Mouse (Mus musculus): Measurements from ENCODE around the gene Akt1s1. TPM values are rescaled to one million over a fixed set of nuclear protein-coding genes. Genes with fewer than 3 reads are reported as not detected.

Gene Akt1s1
- 25.8 and 36.4 TPM in 2 replicates for polyA plus RNA-seq (2012; rRNA removed)
- polyA plus RNA-seq (2014; fragmentation: Nextera tagmentation; extraction: Ambion mirVana): 10.0 and 10.6 TPM in 2 replicates

DNA sequence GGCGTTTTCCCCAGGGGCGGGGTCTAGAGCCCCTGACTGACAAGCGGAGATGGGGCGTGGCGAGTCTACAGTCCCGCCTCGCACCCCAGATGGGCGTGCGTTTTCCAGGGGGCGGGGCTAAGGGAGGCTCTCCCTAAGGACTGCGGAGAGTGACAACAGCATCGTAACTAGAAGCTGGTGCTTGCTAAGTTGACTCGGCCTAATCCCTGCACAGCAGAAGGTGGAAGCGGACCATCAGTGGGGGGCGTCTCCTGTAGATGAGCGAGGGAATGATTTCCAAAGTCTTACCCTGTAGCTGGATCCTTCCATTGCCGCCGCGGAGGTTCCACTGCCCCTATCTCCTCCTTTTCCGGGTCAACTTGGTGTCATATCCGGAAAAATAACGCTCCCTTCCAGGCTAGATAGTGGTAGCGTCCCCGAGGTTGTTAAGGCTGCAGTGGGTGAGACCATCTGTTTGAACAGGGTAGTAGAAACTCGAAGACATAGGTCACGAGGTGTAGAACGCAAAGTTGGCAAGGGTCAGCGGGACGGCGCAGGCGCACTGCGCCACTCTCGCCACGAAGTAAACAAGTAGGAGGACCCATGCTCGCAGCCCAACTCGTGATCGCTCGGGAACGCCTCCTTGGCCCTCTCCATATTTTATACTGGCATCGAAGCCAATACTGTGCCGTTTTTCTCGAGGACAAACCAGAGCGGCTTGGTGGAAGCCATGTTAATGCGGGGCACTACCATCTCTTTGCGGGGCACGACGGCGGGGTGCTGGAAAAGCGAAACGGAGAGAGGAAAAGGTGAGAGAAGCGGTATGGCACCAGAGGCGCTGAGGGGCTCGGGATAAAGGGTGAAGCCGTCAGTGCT, at the start of gene Akt1s1, which contains the start of gene Tbc1d17:
TSS of gene Akt1s1 (plus strand) at position 431 of the 855 bp plus-strand sequence.
TSS of gene Tbc1d17 (minus strand) at position 519 of the 855 bp plus-strand sequence.
- DNase-seq (ENCODE audit: low read depth in 3 of 3, low spot score in 3 of 3) (peak; percentile 94 to 97 (median 95)), ATAC-seq (ENCODE audit: insufficient read depth) (peak; percentile 82)
- H3K36me3 ChIP-seq (replicated peaks; ENCODE audit: control insufficient read depth, insufficient read depth, low read depth): peaks cover 7% of the 10 kb centered on the region
- peaks cover 20 to 21% of the 10 kb centered on the region in 2 experiments for H3K4me1 ChIP-seq (replicated peaks; ENCODE audit: control insufficient read depth in 2 of 2, insufficient read depth in 2 of 2, low read length in 1 of 2)
- H3K27me3 ChIP-seq (ENCODE audit: control insufficient read depth, insufficient read depth, low read length): no peaks in the 10 kb centered on the region
- no peaks in the 10 kb centered on the region for H3K9me3 ChIP-seq (ENCODE audit: control insufficient read depth, low read length)
- H3K4me3 ChIP-seq (ENCODE audit: insufficient read depth in 1 of 2, low read depth in 2 of 2, low read length in 2 of 2): peak within 1 kb of the TSS; percentile 80 to 90
- peak within 1 kb of the TSS; percentile 97 for H3K4me2 ChIP-seq (ENCODE audit: low read depth)
- H3K27ac ChIP-seq: peak within 1 kb of the TSS; percentile 88
- under 1% methylated on average over 54 of the region's 54 CpGs for WGBS (ENCODE audit: insufficient replicate concordance)
- H3K9ac ChIP-seq (replicated peaks): peak within 1 kb of the TSS; percentile 80
- TF ChIP-seq EP300 (IDR thresholded peaks at IDR 0.05; ENCODE audit: low read depth): peak; percentile 32; the same call in 1 of the 2 replicates
- TF ChIP-seq CTCF (IDR thresholded peaks at IDR 0.05; ENCODE audit: low read depth): no peak

DNA sequence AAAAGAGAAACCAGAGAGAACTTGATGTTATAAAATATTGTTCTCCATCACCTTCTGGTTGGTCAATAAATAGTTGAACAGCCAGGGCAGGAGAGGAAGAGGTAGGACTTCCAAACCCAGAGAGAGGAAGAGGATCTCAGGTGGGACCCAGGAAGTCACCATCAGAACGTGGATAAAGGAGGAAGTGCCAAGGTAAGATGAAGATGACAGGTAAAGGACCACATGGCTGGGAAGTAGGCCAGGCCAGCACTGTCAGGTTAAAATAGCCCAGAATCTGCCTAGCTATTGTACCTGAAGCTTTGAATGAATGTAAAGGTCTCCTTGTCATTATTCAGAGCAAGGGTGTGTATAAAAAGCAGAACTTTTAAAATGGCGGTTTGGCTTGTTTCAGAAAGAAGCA, 39.9 kb upstream of the Akt1s1 start:
- 45% methylated on average over 2 of the region's 2 CpGs for WGBS (ENCODE audit: insufficient replicate concordance)
- no peak overlapping the region for H3K9ac ChIP-seq (replicated peaks)
- H3K4me2 ChIP-seq (ENCODE audit: low read depth): no peak overlapping the region
- no peaks in the 10 kb centered on the region for H3K27me3 ChIP-seq (ENCODE audit: control insufficient read depth, insufficient read depth, low read length)
- H3K9me3 ChIP-seq (ENCODE audit: control insufficient read depth, low read length): no peaks in the 10 kb centered on the region
- H3K36me3 ChIP-seq (replicated peaks; ENCODE audit: control insufficient read depth, insufficient read depth, low read depth): no peaks in the 10 kb centered on the region; the same call in 1 of the 2 replicates
- no peak overlapping the region for H3K27ac ChIP-seq
- TF ChIP-seq EP300 (IDR thresholded peaks at IDR 0.05; ENCODE audit: low read depth): no peak
- TF ChIP-seq CTCF (IDR thresholded peaks at IDR 0.05; ENCODE audit: low read depth): no peak
- no peak overlapping the region for H3K4me3 ChIP-seq (ENCODE audit: insufficient read depth in 1 of 2, low read depth in 2 of 2, low read length in 2 of 2)
- no peak for ATAC-seq (ENCODE audit: insufficient read depth)
- no peak for DNase-seq (ENCODE audit: low read depth in 3 of 3, low spot score in 3 of 3)
- no peaks in the 10 kb centered on the region for H3K4me1 ChIP-seq (replicated peaks; ENCODE audit: control insufficient read depth in 2 of 2, insufficient read depth in 2 of 2, low read length in 1 of 2)

DNA sequence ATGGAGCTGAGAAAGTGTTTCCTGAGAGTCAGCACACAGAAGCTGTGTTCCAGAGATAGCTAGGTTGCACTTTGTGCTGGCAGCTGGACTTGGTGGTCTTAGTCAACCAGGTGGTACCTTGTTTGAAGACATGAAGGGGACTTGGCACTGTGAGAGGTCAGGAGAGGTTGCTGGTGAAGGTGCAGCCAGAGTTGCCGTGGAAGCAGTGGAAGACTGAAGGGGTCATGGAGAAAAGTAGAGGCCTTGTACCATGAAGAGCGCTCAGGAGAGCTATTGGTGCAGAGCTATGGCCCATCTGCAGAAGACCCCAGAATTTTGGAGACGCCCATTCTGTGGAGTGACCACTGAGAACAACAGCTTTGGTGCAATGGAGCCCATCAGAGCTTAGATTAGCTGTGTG, 39.3 kb upstream of the Akt1s1 start:
- DNase-seq (ENCODE audit: low read depth in 3 of 3, low spot score in 3 of 3) (no peak), ATAC-seq (ENCODE audit: insufficient read depth) (no peak)
- H3K9ac ChIP-seq (replicated peaks): no peak overlapping the region
- no peaks in the 10 kb centered on the region; the same call in 1 of the 2 replicates for H3K36me3 ChIP-seq (replicated peaks; ENCODE audit: control insufficient read depth, insufficient read depth, low read depth)
- TF ChIP-seq CTCF (IDR thresholded peaks at IDR 0.05; ENCODE audit: low read depth) (no peak), EP300 (IDR thresholded peaks at IDR 0.05; ENCODE audit: low read depth) (no peak)
- H3K4me2 ChIP-seq (ENCODE audit: low read depth): no peak overlapping the region
- no peak overlapping the region for H3K4me3 ChIP-seq (ENCODE audit: insufficient read depth in 1 of 2, low read depth in 2 of 2, low read length in 2 of 2)
- H3K27ac ChIP-seq: no peak overlapping the region
- H3K4me1 ChIP-seq (replicated peaks; ENCODE audit: control insufficient read depth in 2 of 2, insufficient read depth in 2 of 2, low read length in 1 of 2): no peaks in the 10 kb centered on the region; a peak in 1 of 4 replicates
- H3K27me3 ChIP-seq (ENCODE audit: control insufficient read depth, insufficient read depth, low read length): no peaks in the 10 kb centered on the region
- H3K9me3 ChIP-seq (ENCODE audit: control insufficient read depth, low read length): no peaks in the 10 kb centered on the region
- WGBS (ENCODE audit: insufficient replicate concordance): 65% methylated on average over 3 of the region's 3 CpGs

DNA sequence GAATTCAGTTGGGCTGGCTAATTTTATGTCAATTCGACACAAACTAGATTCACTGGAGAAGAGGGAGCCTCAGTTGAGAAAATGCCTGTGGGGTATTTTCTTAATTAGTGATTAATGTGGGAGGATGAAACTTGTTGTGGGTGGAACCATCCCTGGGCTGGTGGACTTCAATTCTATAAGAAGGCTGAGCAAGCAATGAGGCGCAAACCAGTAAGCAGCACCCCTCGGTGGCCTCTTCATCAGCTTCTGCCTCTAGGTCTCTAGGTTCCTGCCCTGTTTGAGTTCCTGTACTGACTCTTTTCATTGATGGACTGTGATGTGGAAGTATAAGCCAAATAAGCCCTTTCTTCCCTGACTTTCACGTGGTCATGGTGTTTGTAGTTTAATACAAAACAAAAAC, 38.4 kb upstream of the Akt1s1 start:
- no peak overlapping the region for H3K27ac ChIP-seq
- peaks cover 4% of the 10 kb centered on the region in 2 experiments for H3K4me1 ChIP-seq (replicated peaks; ENCODE audit: control insufficient read depth in 2 of 2, insufficient read depth in 2 of 2, low read length in 1 of 2)
- no peak overlapping the region for H3K4me2 ChIP-seq (ENCODE audit: low read depth)
- ATAC-seq (ENCODE audit: insufficient read depth) (no peak), DNase-seq (ENCODE audit: low read depth in 3 of 3, low spot score in 3 of 3) (no peak)
- no peak overlapping the region for H3K4me3 ChIP-seq (ENCODE audit: insufficient read depth in 1 of 2, low read depth in 2 of 2, low read length in 2 of 2)
- no peak overlapping the region for H3K9ac ChIP-seq (replicated peaks)
- H3K36me3 ChIP-seq (replicated peaks; ENCODE audit: control insufficient read depth, insufficient read depth, low read depth): no peaks in the 10 kb centered on the region; the same call in 1 of the 2 replicates
- WGBS (ENCODE audit: insufficient replicate concordance): 63% methylated on average over 4 of the region's 4 CpGs
- H3K9me3 ChIP-seq (ENCODE audit: control insufficient read depth, low read length): no peaks in the 10 kb centered on the region
- no peak for TF ChIP-seq CTCF (IDR thresholded peaks at IDR 0.05; ENCODE audit: low read depth)
- no peak for TF ChIP-seq EP300 (IDR thresholded peaks at IDR 0.05; ENCODE audit: low read depth)
- no peaks in the 10 kb centered on the region for H3K27me3 ChIP-seq (ENCODE audit: control insufficient read depth, insufficient read depth, low read length)

Measured in liver, embryonic 14.5 days (tissue).